Mouse (Mus musculus) embryonic facial prominence, embryonic 14.5 days (tissue): Measurements from ENCODE around the gene Trpv2. TPM values are rescaled to one million over a fixed set of nuclear protein-coding genes. Genes with fewer than 3 reads are reported as not detected.

Source experiments
- ATAC-seq: fragments of 200-750 bp; cut with Nextera tagmentation; 2 replicates; pipeline ENCODE4 v1.8.0; 2017; ENCODE audit warnings: low read depth, moderate number of reproducible peaks, moderate TSS enrichment
- DNase-seq: peaks from one replicate; pipeline ENCODE4 v3.0.0-alpha.2; 2015; ENCODE audit warnings: low spot score
- H3K27ac ChIP-seq: fragments of 300-500 bp; sonication (generic); replicated peaks from 2 replicates; pipeline ENCODE4 v1.5.1; 2014; ENCODE audit warnings: low read depth, mild to moderate bottlenecking, low read length, moderate library complexity
- H3K27me3 ChIP-seq: fragments of 300-500 bp; sonication (generic); replicated peaks from 2 replicates; pipeline ENCODE4 v1.6.1; 2014; ENCODE audit warnings: low read length; ENCODE audit not compliant: control insufficient read depth, insufficient read depth
- H3K36me3 ChIP-seq: fragments of 300-500 bp; sonication (generic); 2 replicates; pipeline ENCODE4 v1.6.1; 2014; ENCODE audit warnings: low read length, mixed read lengths; ENCODE audit not compliant: control insufficient read depth, insufficient read depth
- H3K4me1 ChIP-seq: fragments of 300-500 bp; sonication (generic); 2 replicates; pipeline ENCODE4 v1.6.1; 2014; ENCODE audit warnings: antibody characterized with exemption, low read length; ENCODE audit not compliant: control insufficient read depth, insufficient read depth
- H3K4me2 ChIP-seq: fragments of 300-500 bp; sonication (generic); 2 replicates; pipeline ENCODE4 v1.6.1; 2014; ENCODE audit warnings: low read depth, mild to moderate bottlenecking, low read length, moderate library complexity, mixed read lengths
- H3K4me3 ChIP-seq: fragments of 300-500 bp; sonication (generic); 2 replicates; pipeline ENCODE4 v1.5.1; 2014; ENCODE audit warnings: low read depth, mild to moderate bottlenecking, low read length
- H3K9ac ChIP-seq: fragments of 300-500 bp; sonication (generic); 2 replicates; pipeline ENCODE4 v1.6.1; 2014; ENCODE audit warnings: low read depth, mild to moderate bottlenecking, low read length, moderate library complexity, mixed read lengths
- H3K9me3 ChIP-seq: fragments of 300-500 bp; sonication (generic); 2 replicates; pipeline ENCODE4 v1.6.1; 2016; ENCODE audit warnings: low read length; ENCODE audit not compliant: control insufficient read depth
- WGBS: fragments of 180-500 bp; shearing (Covaris S2); extraction: QIAGEN DNeasy Blood & Tissue Kit; methylation state at CpG from one replicate; pipeline ENCODE4 v1.1.7; 2014; 5-methylcytosine and 5-hydroxymethylcytosine counted together
- polyA plus RNA-seq: library from polyadenylated mRNA; unstranded; fragments of >200 nt; fragmentation: Nextera tagmentation; extraction: Ambion mirVana; gene quantifications from 2 replicates; pipeline ENCODE4 v1.2.1, GENCODE M21; 2014

Gene Trpv2
- polyA plus RNA-seq, 1 experiment from 2014 or later: 6.4 TPM

- no peak for ATAC-seq
- Histone ChIP-seq H3K4me3 (no peak overlapping the region), H3K9me3 (no peaks in the 10 kb centered on the region), H3K27me3 (peaks cover 10% of the 10 kb centered on the region; the same call in 1 of the 2 replicates), H3K4me1 (no peaks in the 10 kb centered on the region), H3K27ac (no peak overlapping the region), H3K9ac (no peak overlapping the region), H3K36me3 (no peaks in the 10 kb centered on the region), H3K4me2 (no peak overlapping the region)
- DNase-seq: no peak
- 87% methylated on average over 3 of the region's 3 CpGs for WGBS
These were observed 30.3 kb upstream of the Trpv2 start for GRCm38 (mm10) chr11:62543991-62544390.

- 13% methylated on average over 5 of the region's 5 CpGs for WGBS
- DNase-seq (peak; percentile 81), ATAC-seq (no peak)
- Histone ChIP-seq H3K4me2 (peak overlapping the region; percentile 86), H3K27me3 (no peaks in the 10 kb centered on the region), H3K4me1 (peaks cover 18% of the 10 kb centered on the region), H3K36me3 (peaks cover 20% of the 10 kb centered on the region), H3K4me3 (peak overlapping the region; percentile 76), H3K27ac (peak overlapping the region; percentile 99), H3K9ac (peak overlapping the region; percentile 97), H3K9me3 (no peaks in the 10 kb centered on the region)
These were observed 24.5 kb upstream of the Trpv2 start for GRCm38 (mm10) chr11:62549782-62550181.

GRCm38 (mm10) chr11:62550227-62550685 is 24.0 kb upstream of the Trpv2 start:
- Histone ChIP-seq H3K9ac (peak overlapping the region; percentile 97), H3K4me2 (peak overlapping the region; percentile 86), H3K27me3 (no peaks in the 10 kb centered on the region), H3K9me3 (no peaks in the 10 kb centered on the region), H3K27ac (peak overlapping the region; percentile 99), H3K4me3 (peak overlapping the region; percentile 76), H3K36me3 (peaks cover 24% of the 10 kb centered on the region), H3K4me1 (peaks cover 18% of the 10 kb centered on the region)
- DNase-seq: peak; percentile 90
- ATAC-seq: peak; percentile 11; the same call in 1 of the 2 replicates
- under 1% methylated on average over 11 of the region's 11 CpGs for WGBS

GRCm38 (mm10) chr11:62550727-62551225 is 23.5 kb upstream of the Trpv2 start, which contains the start of gene Ubb:
Gene Ubb (plus strand): TSS chr11:62551171.
- peak within 1 kb of the TSS; percentile 97 for H3K9ac ChIP-seq
- ATAC-seq: peak; percentile 97
- peaks cover 28% of the 10 kb centered on the region for H3K36me3 ChIP-seq
- peak within 1 kb of the TSS; percentile 76 for H3K4me3 ChIP-seq
- H3K9me3 ChIP-seq: no peaks in the 10 kb centered on the region
- no peaks in the 10 kb centered on the region for H3K27me3 ChIP-seq
- peaks cover 18% of the 10 kb centered on the region for H3K4me1 ChIP-seq
- peak; percentile 100 for DNase-seq
- WGBS: under 1% methylated on average over 39 of the region's 40 CpGs
- peak within 1 kb of the TSS; percentile 86 for H3K4me2 ChIP-seq
- peak within 1 kb of the TSS; percentile 99 for H3K27ac ChIP-seq

GRCm38 (mm10) chr11:62551226-62552119 is 22.8 kb upstream of the Trpv2 start:
- H3K9me3 ChIP-seq: no peaks in the 10 kb centered on the region
- H3K27me3 ChIP-seq: no peaks in the 10 kb centered on the region
- peaks cover 28% of the 10 kb centered on the region for H3K36me3 ChIP-seq
- H3K4me3 ChIP-seq: peak overlapping the region; percentile 76
- peak overlapping the region; percentile 97 for H3K9ac ChIP-seq
- DNase-seq: peak; percentile 95
- under 1% methylated on average over 57 of the region's 58 CpGs for WGBS
- H3K4me2 ChIP-seq: peak overlapping the region; percentile 86
- H3K27ac ChIP-seq: peak overlapping the region; percentile 99
- peak; percentile 88 for ATAC-seq
- H3K4me1 ChIP-seq: peaks cover 18% of the 10 kb centered on the region

GRCm38 (mm10) chr11:62553186-62553585 is 21.1 kb upstream of the Trpv2 start:
- H3K9ac ChIP-seq: peak overlapping the region; percentile 55
- WGBS: 37% methylated on average over 1 of the region's 1 CpGs

GRCm38 (mm10) chr11:62553633-62554032 is 20.7 kb upstream of the Trpv2 start:
- Histone ChIP-seq H3K9me3 (no peaks in the 10 kb centered on the region), H3K36me3 (peaks cover 28% of the 10 kb centered on the region), H3K4me1 (peaks cover 21% of the 10 kb centered on the region), H3K4me3 (peak overlapping the region; percentile 48), H3K27me3 (no peaks in the 10 kb centered on the region), H3K9ac (peak overlapping the region; percentile 55), H3K4me2 (peak overlapping the region; percentile 97), H3K27ac (no peak overlapping the region)
- 84% methylated on average over 5 of the region's 5 CpGs for WGBS
- DNase-seq: no peak
- no peak for ATAC-seq

More at GRCm38 (mm10) chr11:62553186-62553585, 21.1 kb upstream of the Trpv2 start:
- peak overlapping the region; percentile 48 for H3K4me3 ChIP-seq
- H3K27me3 ChIP-seq: no peaks in the 10 kb centered on the region
- H3K9me3 ChIP-seq: no peaks in the 10 kb centered on the region
- peak overlapping the region; percentile 97 for H3K4me2 ChIP-seq
- H3K4me1 ChIP-seq: peaks cover 20% of the 10 kb centered on the region
- peaks cover 28% of the 10 kb centered on the region for H3K36me3 ChIP-seq
- no peak for DNase-seq
- ATAC-seq: no peak
- no peak overlapping the region for H3K27ac ChIP-seq

GRCm38 (mm10) chr11:62554163-62554855 is 20.0 kb upstream of the Trpv2 start:
- Histone ChIP-seq H3K27me3 (no peaks in the 10 kb centered on the region), H3K27ac (no peak overlapping the region), H3K9me3 (no peaks in the 10 kb centered on the region), H3K4me1 (peaks cover 20% of the 10 kb centered on the region), H3K4me2 (peak overlapping the region; percentile 97), H3K36me3 (peaks cover 28% of the 10 kb centered on the region), H3K4me3 (peak overlapping the region; percentile 48), H3K9ac (peak overlapping the region; percentile 34; the same call in 1 of the 2 replicates)
- no peak for DNase-seq
- WGBS: 68% methylated on average over 5 of the region's 5 CpGs
- ATAC-seq: no peak
